8 mouse cellular contexts compared by ENCODE assay signal in the genomic region with DNA sequence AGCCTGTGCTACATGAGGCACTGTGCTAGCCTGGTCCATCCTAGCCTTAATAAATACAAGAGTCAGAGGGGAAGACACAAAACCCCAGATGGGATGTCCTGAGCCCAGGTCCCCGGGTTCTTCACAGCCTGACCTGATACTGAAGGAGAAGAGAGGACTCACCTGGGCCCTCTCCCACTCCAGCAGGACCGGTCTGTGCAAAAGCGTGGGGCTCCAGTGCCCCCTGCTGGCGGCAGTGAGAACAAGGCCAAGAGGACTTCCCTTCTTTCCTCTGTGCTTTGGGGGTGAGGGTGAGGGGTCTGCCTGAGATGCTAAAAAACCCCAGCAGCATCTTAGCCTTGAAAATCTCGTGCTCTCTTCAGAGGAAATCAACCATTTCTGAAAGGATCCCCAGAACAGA. TPM values are rescaled to one million over a fixed set of nuclear protein-coding genes. Genes with fewer than 3 reads are reported as not detected.
DNase-seq lines count a peak whose midpoint lies in the region; ATAC-seq and TF ChIP-seq lines count a peak whose summit lies in the region.

No protein-coding gene starts in this region.

- H3K4me3 ChIP-seq in liver, embryonic 11.5 days (ENCODE audit: low read depth, low read length): no peak overlapping the region
- H3K4me3 ChIP-seq in kidney, postnatal 0 days (replicated peaks; ENCODE audit: low read depth, low read length): no peak overlapping the region
- H3K4me3 ChIP-seq in olfactory bulb, adult 2 months (ENCODE audit: insufficient read depth, low read depth, low read length): no peak overlapping the region

- 16% methylated on average over 5 of the region's 5 CpGs for WGBS in liver, embryonic 11.5 days
- WGBS in kidney, postnatal 0 days: 17% methylated on average over 5 of the region's 5 CpGs
- 23% methylated on average over 5 of the region's 5 CpGs for WGBS in olfactory bulb, adult 2 months

- no peak overlapping the region for H3K27ac ChIP-seq in liver, embryonic 11.5 days (ENCODE audit: low read depth, low read length)
- H3K27ac ChIP-seq in kidney, postnatal 0 days: no peak overlapping the region
- H3K27ac ChIP-seq in olfactory bulb, adult 2 months (ENCODE audit: insufficient read depth, low read depth, low read length): no peak overlapping the region

- H3K9me3 ChIP-seq in liver, embryonic 11.5 days (ENCODE audit: control insufficient read depth, low read length): no peaks in the 10 kb centered on the region
- H3K9me3 ChIP-seq in kidney, postnatal 0 days (replicated peaks; ENCODE audit: low read length): no peaks in the 10 kb centered on the region

- H3K4me2 ChIP-seq in liver, embryonic 11.5 days: no peak overlapping the region
- no peak overlapping the region for H3K4me2 ChIP-seq in kidney, postnatal 0 days (ENCODE audit: low read length)

- no peak for TF ChIP-seq POLR2A in olfactory bulb, adult 2 months (IDR thresholded peaks at IDR 0.05; ENCODE audit: insufficient read depth, low read depth, low read length)

- no peak overlapping the region for H3K9ac ChIP-seq in liver, embryonic 11.5 days (ENCODE audit: low read depth, low read length)
- H3K9ac ChIP-seq in kidney, postnatal 0 days (ENCODE audit: low read depth, low read length): no peak overlapping the region

- no peaks in the 10 kb centered on the region for H3K36me3 ChIP-seq in liver, embryonic 11.5 days (ENCODE audit: control insufficient read depth, insufficient read depth, low read length)
- no peaks in the 10 kb centered on the region for H3K36me3 ChIP-seq in kidney, postnatal 0 days (ENCODE audit: insufficient read depth, low read length)

- H3K27me3 ChIP-seq in liver, embryonic 11.5 days (replicated peaks; ENCODE audit: control insufficient read depth, insufficient read depth, low read length): no peaks in the 10 kb centered on the region
- no peaks in the 10 kb centered on the region for H3K27me3 ChIP-seq in kidney, postnatal 0 days (ENCODE audit: insufficient read depth, low read length)

- ATAC-seq in liver, embryonic 11.5 days (replicated peaks; ENCODE audit: low FRiP score): no peak
- ATAC-seq in kidney, postnatal 0 days (replicated peaks; ENCODE audit: low FRiP score, low read depth): no peak

- peaks cover 10% of the 10 kb centered on the region for H3K4me1 ChIP-seq in liver, embryonic 11.5 days (replicated peaks; ENCODE audit: control insufficient read depth, insufficient read depth, low read length)
- 0 out of 2 replicates have a peak, but pooled peaks cover under 1% of the 10 kb centered on the region for H3K4me1 ChIP-seq in kidney, postnatal 0 days (replicated peaks; ENCODE audit: insufficient read depth, low read length)
- peaks cover 11% of the 10 kb centered on the region for H3K4me1 ChIP-seq in olfactory bulb, adult 2 months (ENCODE audit: control insufficient read depth, insufficient read depth, low read length)

- TF ChIP-seq CTCF in kidney, postnatal 0 days (IDR thresholded peaks at IDR 0.05; ENCODE audit: low read depth): peak; percentile 82
- peak; percentile 78 for TF ChIP-seq CTCF in olfactory bulb, adult 2 months (IDR thresholded peaks at IDR 0.05; ENCODE audit: insufficient read depth, low read depth, low read length)

- DNase-seq in adrenal gland, postnatal 14 days: peak; percentile 57
- no peak for DNase-seq in adrenal gland, adult 2 months
- DNase-seq in liver: peak; percentile 67
- no peak for DNase-seq in liver, embryonic 11.5 days (ENCODE audit: low spot score)
- DNase-seq in cerebellum, postnatal 10 days: peak; percentile 78 to 80
- DNase-seq in kidney, postnatal 0 days (ENCODE audit: low spot score): no peak
- DNase-seq in urinary bladder, adult 18-20 months (ENCODE audit: low spot score in 2 of 2): no peak

RNA-seq across cellular contexts. Expression of a gene that starts 13.2 kb away (rescaled TPM):
- 13.1 and 15.3 TPM in 2 replicates for total RNA-seq in adrenal gland, postnatal 14 days (2021)
- 10 to 100 TPM in 1 of 2 experiments, 1 to 10 TPM in 1; 7.5 to 30.8 TPM for total RNA-seq in adrenal gland, adult 2 months (2021)
- 13.3 and 18.8 TPM in 2 replicates for polyA plus RNA-seq in adrenal gland, adult 2 months (2012; rRNA removed)
- 5.0 and 6.7 TPM in 2 replicates for polyA plus RNA-seq in liver, embryonic 11.5 days (2014; fragmentation: Nextera tagmentation; extraction: Ambion mirVana)
- 21.2 and 22.2 TPM in 2 replicates for polyA plus RNA-seq in kidney, postnatal 0 days (2015; fragmentation: Nextera tagmentation; extraction: Ambion mirVana)
- polyA plus RNA-seq in olfactory bulb, adult 2 months (2012; ENCODE audit: insufficient read depth, insufficient read length, low replicate concordance, missing spikeins): not detected in 2 replicates

RNA-seq across cellular contexts. Expression of a gene that starts 21.3 kb away (rescaled TPM):
- 71.3 and 74.2 TPM in 2 replicates for total RNA-seq in adrenal gland, postnatal 14 days (2021)
- 10 to 100 TPM; 62.7 to 64.2 TPM for total RNA-seq in adrenal gland, adult 2 months (2021)
- 43.1 and 50.1 TPM in 2 replicates for polyA plus RNA-seq in adrenal gland, adult 2 months (2012; rRNA removed)
- 66.7 and 74.5 TPM in 2 replicates for polyA plus RNA-seq in liver, embryonic 11.5 days (2014; fragmentation: Nextera tagmentation; extraction: Ambion mirVana)
- 25.6 and 35.6 TPM in 2 replicates for polyA plus RNA-seq in kidney, postnatal 0 days (2015; fragmentation: Nextera tagmentation; extraction: Ambion mirVana)
- polyA plus RNA-seq in olfactory bulb, adult 2 months (2012; ENCODE audit: insufficient read depth, insufficient read length, low replicate concordance, missing spikeins): not detected in 2 replicates

Comparison
In these comparisons a context has a peak if more than half of its experiments do, and no peak if none do; other contexts are left out.
1. DNase-seq: peak in adrenal gland, postnatal 14 days (single experiment), liver (single experiment) and cerebellum, postnatal 10 days (2 of 2); none in adrenal gland, adult 2 months (single experiment), liver, embryonic 11.5 days (single experiment), kidney, postnatal 0 days (single experiment) and urinary bladder, adult 18-20 months (0 of 2).